Mouse (Mus musculus) gastrocnemius, postnatal 36 days (tissue): ENCODE measurements around the gene 2610507B11Rik. TPM values are rescaled to one million over a fixed set of nuclear protein-coding genes. Genes with fewer than 3 reads are reported as not detected.
"Not testable (repeated sequence)": the region's sequence is repeated elsewhere in the genome, so short reads cannot be mapped to it uniquely, and the experiment has no call there.

Experiments used
- DNase-seq, 2 experiments: peaks; one replicate each; pipeline ENCODE4 v3.0.0; 2022
- intact Hi-C: fragments of 180-260 bp; cut with DNase I; formaldehyde crosslinking; loops from one replicate; pipeline ENCODE4 v1.15.1; 2025
- long read RNA-seq, 2 experiments: library from polyadenylated mRNA; stranded (forward); transcript quantifications; one replicate each; pipeline ENCODE4 v2.0.0; 2021
- total RNA-seq, 2 experiments: library from RNA; stranded (reverse); gene quantifications; 2 replicates each; pipeline ENCODE4 v1.2.3; 2021

The 2610507B11Rik gene
- 100 to 1,000 TPM; 212 to 228 TPM for total RNA-seq
- long read RNA-seq, experiment 1, full-length matches to known transcripts, result 17 of 137 reads
- long read RNA-seq, experiment 1, partial matches to known transcripts, result 117 of 137 reads
- long read RNA-seq, experiment 1, other reads (novel, unspliced or antisense), result 3 of 137 reads
- long read RNA-seq, experiment 2, full-length matches to known transcripts, result 19 of 132 reads
- long read RNA-seq, experiment 2, partial matches to known transcripts, result 111 of 132 reads
- long read RNA-seq, experiment 2, other reads (novel, unspliced or antisense), result 2 of 132 reads

DNA sequence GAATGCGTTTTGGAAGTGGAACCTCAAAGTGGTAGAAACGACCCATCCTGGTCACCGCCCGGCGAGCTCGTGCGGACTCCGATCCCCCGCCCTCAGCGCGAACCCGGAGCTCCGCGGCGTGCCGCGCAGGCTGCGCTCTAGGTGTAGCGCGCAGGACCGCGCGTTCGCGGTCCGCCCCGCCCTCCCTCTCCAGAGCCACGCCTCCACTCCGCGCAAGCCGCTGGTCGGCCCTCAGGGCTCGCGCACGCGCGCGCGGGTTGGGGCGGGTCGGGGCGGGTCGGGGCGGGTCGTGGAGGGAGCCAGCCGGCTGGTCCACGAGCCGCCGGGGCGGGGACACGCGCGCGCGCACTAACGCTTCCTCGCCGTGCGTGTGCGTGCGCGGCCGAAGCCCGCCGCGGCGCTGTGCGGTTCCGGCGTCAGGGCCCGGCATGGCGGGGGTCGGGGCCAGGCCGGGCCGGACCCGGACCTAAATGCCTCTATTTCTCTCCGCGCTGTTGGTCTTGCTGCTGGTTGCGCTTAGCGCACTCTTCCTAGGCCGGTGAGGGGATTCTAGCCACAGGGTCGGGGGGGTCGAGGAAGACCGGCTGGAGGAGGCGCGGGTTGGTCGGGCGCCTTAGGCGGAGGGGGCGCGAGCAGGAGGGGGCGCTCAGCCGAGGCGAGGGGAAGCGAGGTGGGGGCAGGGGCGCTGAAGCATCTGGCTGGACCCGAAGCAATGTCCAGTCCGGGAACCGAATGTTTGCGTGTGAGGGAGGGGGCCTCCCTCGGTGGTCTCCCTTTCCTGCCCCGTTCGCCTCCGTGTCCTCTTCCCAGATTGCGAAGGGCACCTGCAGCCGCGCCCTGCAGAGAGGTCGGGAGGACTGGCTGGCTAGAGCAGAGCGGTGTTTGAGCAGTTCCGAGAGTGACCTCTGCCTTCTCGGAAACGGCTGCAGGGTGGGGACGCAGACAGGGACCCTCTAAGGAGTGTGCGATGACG, at the start of gene 2610507B11Rik:
Gene 2610507B11Rik, plus strand, starts transcription at position 373 of the 973 bp plus-strand sequence.
- intact Hi-C loops, result no loop called here
- peak; percentile 86 to 90 for DNase-seq

DNA sequence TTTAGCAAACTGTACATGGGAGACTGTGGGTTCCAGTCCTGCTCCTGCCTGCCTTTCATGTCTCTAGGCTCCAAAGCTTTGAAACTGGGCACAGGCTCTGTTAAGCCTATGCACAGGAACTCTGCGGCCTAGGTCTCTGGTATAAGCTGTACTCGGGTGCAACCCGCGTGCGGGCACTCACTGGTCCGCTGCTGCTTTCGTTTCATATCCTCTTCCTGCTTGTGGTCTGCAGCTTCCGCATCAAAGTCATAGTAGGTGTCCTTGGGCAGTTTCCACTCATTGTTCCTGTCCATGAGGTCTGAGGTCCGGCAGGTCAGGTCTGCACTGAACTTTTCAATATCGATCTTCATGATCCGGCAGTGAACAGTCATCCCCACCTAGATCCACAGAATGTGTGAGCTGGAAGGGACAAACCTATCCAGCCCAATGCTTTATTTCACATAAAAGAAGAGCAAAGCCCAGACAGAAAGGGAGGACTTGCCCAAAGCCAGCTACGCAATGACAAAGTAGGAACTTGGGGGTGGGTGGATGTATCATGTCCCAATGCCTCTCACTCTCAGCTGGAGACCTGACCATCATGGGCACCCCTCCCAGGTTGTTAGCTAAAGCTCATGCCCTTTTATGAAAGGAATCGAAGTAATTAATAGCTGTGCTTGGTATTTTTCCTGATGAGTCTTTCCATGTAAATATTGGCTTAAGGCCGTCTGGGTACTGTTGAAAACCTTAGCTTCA, 48.3 kb upstream of the 2610507B11Rik start:
- no peak for DNase-seq
- intact Hi-C loops, result no loop called here

DNA sequence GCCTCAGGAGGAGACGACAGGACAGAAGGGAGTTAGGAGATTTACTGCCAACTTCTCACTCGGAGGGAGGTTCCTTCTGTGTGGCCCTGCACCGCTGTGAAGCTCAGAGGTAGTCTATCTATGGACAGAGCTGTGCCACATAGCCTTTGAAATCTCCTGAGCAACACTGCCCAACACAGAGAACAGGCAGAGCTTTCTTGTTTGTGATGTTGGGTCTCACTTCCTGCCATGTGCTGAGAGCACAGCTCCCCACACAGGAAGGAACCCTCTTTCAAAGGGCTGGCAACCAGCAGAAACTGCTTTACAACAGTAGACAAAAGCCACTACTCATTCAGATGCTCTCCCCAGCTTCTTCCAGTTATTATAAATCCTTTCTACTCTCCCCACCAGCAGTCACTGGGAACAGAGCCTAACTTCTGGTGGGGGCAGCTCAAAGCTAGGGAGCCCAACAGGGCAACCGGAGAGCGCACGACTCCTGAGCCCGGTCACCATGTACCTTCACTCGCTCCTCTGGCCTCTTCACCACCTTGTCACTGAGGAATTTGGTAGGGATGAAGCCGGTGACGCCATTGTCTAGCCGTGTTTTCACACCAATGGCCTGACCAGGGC, 45.7 kb upstream of the 2610507B11Rik start:
- intact Hi-C loops, result no loop called here
- no peak for DNase-seq

DNA sequence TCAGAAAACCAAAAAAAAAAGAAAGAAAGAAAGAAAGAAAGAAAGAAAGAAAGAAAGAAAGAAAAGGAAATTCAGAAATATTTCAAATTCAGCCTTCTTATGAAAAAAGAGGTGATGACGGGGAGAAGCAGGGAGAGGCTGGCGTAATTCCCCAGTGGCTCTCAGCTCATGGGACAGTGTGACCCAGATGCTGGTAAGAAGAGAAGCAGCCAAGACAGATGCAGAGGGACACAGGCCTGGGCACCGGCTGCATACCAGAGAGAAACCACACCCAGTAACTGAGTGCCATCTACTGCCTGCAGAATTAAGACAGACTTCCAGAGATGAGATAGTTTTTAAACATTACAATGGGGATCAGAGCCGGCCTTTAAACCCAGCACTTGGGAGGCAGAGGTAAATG, 38.0 kb upstream of the 2610507B11Rik start:
- DNase-seq, result peak in 1 of 2 experiments; percentile 17
- intact Hi-C loops, result no loop called here

DNA sequence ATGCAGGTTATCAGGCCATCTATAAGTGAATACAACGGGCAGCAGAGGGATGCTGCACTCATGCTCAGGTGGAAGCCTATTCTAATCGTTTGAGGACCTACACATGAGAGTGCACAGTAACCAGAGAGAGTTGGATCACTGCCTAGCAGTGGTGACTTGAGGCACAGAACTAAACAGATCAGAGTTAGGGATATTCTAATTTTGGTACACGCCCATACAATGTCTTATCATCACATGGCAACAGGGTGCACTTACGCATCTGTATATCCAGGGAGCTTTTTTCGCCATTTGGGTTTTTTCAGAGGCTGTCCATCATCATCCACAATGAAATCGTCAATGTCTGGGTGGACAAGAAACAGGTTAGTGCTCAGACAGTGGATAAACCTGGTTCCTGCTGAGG, 30.0 kb upstream of the 2610507B11Rik start:
- no peak for DNase-seq
- intact Hi-C loops, result no loop called here

DNA sequence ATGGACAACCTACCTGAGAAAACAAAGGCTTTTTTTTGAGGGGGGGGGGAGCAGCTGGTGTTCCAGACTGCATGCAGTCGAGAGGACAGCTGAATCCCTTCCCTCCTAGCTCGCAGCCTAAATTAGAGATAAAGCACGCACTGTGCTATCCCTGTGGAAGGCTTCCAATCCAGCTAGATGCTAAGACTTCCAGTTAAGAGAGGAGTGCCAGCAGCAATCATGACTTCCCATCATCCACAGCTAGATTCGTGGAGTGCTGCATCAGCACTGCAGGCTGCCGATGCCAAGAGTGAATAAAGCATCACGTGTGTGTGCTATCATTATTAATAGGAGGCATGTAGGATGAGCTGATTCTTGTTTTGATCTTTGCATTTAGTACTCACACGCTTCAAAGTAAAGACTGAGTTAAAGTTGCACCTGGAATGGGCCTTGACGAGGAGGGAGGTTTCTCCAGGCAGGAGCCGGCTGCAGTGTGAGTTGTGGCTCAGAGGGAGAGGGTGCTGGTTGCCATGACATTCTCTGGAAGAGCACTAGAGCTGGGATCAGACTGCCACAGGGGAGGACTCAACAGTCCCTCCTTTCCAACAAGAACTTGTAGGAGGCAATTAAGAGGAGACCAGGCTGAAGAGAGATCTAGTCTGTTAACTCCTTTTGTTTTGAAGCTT, 21.2 kb upstream of the 2610507B11Rik start:
- no peak for DNase-seq
- intact Hi-C loops, result no loop called here

DNA sequence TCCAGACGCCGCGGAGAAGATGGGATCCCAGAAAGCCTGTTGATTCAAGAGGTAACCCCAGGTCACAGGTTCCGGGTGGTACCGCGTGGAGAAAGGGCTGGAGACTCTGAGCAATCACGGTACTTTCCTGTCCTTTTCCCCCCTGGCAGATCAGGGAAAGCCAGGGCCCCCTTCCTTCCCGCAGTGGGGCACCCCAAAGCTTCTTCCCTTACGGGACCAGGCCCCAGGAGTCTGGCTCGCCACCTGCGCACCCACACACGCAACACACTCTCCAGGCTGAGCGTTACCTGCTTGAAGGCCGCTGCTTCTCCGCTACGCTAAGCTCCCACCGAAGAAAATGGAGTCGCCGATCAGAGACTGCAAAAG, 16.3 kb upstream of the 2610507B11Rik start:
- intact Hi-C loops, result no loop called here
- DNase-seq, result no peak

DNA sequence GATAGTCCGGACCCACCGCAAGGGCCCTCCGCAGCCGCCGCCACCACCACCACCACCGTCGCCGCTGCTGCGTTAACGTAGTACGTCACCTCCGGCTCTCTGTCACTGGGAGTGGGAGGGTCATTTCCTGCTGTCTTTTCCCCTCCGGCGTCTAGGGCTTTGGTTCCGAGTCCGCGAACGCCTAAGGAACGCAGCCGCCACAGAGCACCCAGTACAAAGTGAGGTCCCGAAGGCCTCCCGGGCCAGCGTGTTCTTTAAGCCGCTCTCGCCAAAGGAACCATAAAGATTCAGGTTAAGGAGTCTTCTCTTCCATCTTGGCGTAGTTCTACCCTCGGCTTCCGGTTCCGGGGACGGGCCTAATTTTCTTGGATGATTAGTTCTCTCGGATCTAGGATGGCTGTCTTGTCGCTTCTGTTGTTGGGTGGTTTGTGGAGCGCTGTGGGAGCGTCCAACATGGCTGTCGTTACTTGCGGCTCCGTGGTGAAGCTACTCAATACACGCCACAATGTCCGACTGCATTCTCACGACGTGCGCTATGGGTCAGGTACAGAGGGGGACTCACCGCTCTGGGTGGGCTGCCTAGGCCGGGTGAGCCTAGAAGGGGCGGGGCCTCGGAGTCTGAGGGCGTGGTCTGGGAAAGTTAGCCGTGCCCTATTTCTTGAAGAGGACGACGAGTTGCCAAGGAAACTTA, 15.8 kb upstream of the 2610507B11Rik start, which contains the start of the genes Sdf2 and Supt6:
Gene Sdf2, plus strand, starts transcription at position 120 of the 691 bp plus-strand sequence.
Gene Supt6, minus strand, starts transcription at position 361 of the 691 bp plus-strand sequence.
- peak; percentile 84 to 87 for DNase-seq
- intact Hi-C loops, result no loop called here

DNA sequence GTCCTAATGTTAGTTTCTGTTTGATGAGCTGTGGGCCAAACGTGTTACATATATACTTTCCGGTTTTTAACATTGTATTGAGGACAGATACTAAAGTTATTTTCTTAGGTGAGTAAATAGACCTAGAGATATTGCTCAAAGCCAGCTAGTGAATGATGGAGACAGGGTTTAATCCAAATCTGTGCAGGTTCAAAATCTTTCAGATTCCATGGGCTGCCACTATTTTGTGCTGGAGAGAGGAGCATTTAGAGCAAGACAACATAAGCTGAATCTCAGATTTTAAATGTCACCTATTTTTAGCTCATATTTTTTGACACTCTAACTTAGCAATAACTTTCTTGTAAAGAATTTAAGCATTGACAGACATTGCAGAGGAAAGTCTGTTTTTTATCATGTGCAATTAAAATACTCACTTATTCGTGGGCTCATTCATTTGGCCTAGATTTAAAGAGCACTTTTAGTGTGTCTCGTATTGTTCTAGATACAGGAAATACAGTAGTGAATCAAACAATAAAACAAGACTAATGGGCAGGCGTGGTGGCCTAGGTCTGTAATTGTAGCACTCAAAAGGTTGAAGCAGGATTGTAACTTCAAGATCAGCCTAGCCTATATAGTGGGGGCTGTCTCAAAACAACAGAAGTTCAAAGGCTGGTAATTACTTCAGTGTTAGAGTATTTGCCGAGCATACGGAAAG, 15.1 kb upstream of the 2610507B11Rik start:
- intact Hi-C loops, result no loop called here
- no peak for DNase-seq

DNA sequence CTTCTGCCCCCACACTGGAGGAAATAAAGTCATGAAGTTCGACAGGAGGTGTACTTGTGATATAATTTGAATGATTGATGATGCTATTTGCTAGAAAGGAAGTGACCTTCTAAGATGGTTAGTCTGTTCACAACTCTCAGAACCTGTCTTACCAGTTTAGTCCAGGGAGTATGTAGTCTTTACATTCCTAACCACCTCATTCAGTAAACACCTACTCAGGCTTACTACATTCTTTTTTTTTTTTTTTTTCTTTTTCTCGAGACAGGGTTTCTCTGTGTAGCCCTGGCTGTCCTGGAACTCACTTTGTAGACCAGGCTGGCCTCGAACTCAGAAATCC, 14.6 kb upstream of the 2610507B11Rik start:
- DNase-seq, result no peak
- intact Hi-C loops, result no loop called here

DNA sequence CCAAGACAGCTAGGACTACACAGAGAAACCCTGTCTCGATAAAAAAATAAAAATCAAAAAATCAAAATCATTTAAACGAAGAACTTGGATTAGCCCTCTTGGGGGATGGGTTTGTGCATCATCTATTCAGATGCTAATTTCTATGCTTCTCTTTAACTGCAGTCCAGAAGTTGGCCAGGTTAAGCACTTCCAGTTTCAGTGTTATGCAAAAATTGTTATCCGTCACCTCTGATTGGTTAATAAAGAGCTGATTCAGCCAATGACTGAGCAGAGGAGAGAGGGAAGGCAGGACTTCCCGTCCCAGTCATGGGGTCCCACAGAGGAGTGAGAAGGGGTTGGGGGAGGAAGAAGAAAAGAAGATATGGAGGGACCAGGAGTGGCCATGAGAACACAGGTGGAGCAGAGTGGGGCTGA, 13.8 kb upstream of the 2610507B11Rik start:
- intact Hi-C loops, result no loop called here
- no peak for DNase-seq

DNA sequence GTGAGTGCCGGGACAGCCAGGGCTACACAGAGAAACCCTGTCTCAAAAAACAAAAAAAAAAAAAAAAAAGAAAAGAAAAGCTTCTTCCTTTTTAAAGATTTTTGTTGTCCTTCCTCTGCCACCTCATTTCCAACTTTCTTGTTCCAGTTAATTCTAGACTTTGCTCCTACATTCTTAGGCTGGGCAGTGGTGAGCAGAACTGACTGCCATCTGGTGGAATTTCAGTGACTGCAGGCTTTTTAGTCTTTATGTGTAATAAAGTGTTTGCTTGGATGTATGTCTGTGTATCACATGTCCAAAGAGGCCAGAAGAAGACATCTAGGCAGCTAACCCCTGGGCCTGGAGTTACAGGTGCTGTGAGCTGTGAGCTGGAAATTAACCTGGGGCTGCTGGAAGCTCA, 4.9 kb upstream of the 2610507B11Rik start:
- DNase-seq, result no peak
- intact Hi-C loops, result no loop called here

DNA sequence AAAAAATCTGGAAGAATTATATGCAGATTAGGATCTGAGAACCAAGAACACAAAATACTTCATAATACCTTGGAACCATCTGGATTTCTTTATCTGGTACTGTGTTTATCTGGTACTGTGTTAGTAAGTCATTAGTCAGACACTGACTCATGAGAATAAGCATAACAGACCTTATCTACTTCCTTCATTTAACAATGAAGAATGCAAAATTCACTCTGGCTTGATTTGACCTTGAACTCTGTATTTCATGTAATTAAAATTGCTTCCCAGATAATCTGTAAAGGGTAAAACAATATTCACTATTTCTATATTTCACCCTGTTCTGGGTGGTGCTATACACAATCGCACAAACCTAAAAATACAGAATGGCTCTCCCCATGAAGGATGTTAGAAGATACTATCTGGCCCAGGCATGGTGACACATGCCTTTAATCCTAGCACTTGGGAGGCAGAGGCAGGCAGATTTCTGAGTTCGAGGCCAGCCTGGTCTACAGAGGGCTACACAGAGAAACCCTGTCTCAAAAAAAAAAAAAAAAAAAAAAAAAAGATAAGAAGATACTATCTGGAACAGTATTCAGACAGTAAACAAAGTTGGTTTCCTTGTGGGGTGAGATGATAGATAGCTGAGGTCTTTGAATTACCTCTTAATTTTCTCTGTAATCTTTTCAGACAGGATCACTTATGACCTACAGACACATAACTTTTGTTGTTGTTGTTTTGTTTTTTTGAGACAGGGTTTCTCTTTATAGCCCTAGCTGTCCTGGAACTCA, 878 bp upstream of the 2610507B11Rik start:
- intact Hi-C loops, result no loop called here
- no peak for DNase-seq

DNA sequence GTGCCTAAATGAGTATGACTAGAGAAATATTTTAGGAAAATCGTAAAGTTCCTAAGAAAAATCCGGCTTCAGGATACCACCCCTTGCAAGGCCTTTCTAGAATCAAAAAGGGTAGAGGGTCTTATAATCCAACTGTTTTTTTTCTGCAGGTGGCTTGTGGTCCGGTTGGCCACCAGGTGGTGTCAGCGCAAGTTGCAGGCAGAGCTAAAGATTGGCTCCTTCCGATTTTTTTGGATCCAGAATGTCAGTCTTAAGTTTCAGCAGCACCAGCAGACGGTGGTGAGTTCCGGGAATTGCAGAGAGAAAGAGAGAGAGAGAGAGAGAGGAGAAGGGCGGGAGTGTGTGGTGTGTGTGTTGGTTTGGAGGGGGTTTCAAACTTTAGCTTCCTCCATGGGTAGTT, 998 bp downstream of the 2610507B11Rik start:
- DNase-seq, result peak; percentile 23 to 34
- intact Hi-C loops, result no loop called here

DNA sequence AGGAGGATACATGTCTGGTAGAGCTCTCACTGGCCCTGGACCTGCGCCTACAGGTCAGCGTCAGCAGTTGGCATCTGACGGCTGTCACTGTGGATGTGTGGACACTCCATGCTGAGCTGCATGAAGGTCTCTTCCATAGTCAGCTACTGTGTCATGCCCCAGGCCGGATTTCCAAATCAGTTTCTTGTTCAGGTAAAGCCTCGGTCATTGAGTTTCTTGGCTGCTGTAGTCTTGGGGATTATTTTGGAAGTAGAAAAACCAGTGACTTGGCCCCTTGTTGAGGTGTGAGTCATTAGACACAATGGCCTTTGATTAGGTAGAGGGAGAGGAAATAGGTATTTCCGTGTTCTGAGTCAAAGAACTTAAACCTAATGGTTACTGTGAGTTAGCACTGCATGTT, 4.0 kb downstream of the 2610507B11Rik start:
- intact Hi-C loops, result loop anchor here (2.0 kb wide), 1 partner anchor 79 kb away; no protein-coding TSS in a partner anchor
- DNase-seq, result no peak

DNA sequence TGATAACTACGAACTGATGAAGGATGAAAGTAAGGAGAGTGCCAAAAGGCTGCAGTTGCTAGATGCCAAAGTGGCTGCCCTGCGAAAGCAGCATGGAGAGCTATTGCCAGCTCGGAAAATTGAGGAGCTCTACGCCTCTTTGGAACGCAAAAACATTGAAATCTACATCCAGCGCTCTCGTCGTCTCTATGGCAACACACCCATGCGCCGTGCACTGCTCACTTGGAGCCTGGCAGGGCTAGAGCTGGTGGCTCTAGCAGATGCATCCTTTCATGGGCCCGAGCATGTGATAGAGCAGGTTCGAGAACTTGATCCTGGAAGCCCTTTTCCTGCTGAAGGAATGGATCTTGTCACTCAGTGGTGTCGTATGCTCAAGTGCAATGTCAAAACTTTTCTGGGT, 10.4 kb downstream of the 2610507B11Rik start:
- intact Hi-C loops, result no loop called here
- DNase-seq, result no peak

DNA sequence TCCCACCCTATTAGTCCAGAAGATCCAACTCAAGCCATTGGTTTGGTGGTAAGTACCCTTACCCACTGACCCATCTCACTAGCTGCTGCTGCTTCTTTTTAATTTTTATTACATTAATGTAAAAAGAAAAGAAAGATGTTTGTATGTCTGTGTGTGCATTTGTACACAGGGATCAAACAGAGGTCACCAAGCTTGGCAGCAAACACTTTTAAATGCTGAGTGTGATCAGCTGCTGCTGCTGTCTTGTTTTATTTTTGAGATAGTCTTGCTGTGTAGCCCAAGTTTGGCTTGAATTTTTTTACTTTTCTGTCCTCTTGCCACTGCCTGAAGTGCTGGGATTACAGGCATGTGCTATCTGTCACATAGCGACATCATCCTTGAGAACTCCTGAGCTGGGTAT, 14.0 kb downstream of the 2610507B11Rik start:
- intact Hi-C loops, result no loop called here
- DNase-seq, result no peak

DNA sequence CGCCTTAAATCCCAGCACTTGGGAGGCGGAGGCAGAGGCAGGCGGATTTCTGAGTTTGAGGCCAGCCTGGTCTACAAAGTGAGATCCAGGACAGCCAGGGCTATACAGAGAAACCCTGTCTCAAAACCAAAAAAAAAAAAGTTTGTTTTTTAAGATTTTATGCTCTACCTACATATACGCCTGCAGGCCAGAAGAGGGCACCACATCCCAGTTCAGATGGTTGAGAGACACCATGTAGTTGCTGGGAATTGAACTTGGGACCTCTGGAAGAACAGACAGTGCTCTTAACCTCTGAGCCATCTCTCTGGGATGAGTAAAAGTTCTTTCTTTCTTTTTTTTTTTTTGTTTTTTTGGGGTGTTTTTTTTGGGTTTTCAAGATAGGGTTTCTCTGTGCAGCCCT, 14.6 kb downstream of the 2610507B11Rik start:
- DNase-seq, intact Hi-C loops: not testable (repeated sequence)
